Mouse (Mus musculus) intestine, embryonic 15.5 days (tissue): ENCODE measurements around the gene Rbms1. TPM values are rescaled to one million over a fixed set of nuclear protein-coding genes. Genes with fewer than 3 reads are reported as not detected.

Experiments
- ATAC-seq: fragments of 200-750 bp; cut with Nextera tagmentation; 2 replicates; pipeline ENCODE4 v1.8.0; 2017; ENCODE audit warnings: moderate TSS enrichment, moderate library complexity
- H3K27ac ChIP-seq: fragments of 300-500 bp; sonication (generic); 2 replicates; pipeline ENCODE4 v1.5.1; 2015; ENCODE audit warnings: mild to moderate bottlenecking, inconsistent platforms
- H3K27me3 ChIP-seq: fragments of 300-500 bp; sonication (generic); replicated peaks from 2 replicates; pipeline ENCODE4 v1.6.1; 2015; ENCODE audit warnings: inconsistent platforms
- H3K36me3 ChIP-seq: fragments of 300-500 bp; sonication (generic); 2 replicates; pipeline ENCODE4 v1.6.1; 2015; ENCODE audit warnings: inconsistent platforms
- H3K4me1 ChIP-seq: fragments of 300-500 bp; sonication (generic); replicated peaks from 2 replicates; pipeline ENCODE4 v1.6.1; 2015; ENCODE audit warnings: inconsistent platforms
- H3K4me2 ChIP-seq: fragments of 300-500 bp; sonication (generic); replicated peaks from 2 replicates; pipeline ENCODE4 v1.6.1; 2015; ENCODE audit warnings: mild to moderate bottlenecking, inconsistent platforms
- H3K4me3 ChIP-seq: fragments of 300-500 bp; sonication (generic); replicated peaks from 2 replicates; pipeline ENCODE4 v1.5.1; 2015; ENCODE audit warnings: inconsistent platforms
- H3K9ac ChIP-seq: fragments of 300-500 bp; sonication (generic); 2 replicates; pipeline ENCODE4 v1.6.1; 2015; ENCODE audit warnings: inconsistent platforms
- H3K9me3 ChIP-seq: fragments of 300-500 bp; sonication (generic); 2 replicates; pipeline ENCODE4 v1.6.1; 2016; ENCODE audit warnings: inconsistent platforms
- WGBS: fragments of 180-500 bp; shearing (Covaris S2); methylation state at CpG from one replicate; pipeline ENCODE4 v1.1.7; 2015; 5-methylcytosine and 5-hydroxymethylcytosine counted together
- polyA plus RNA-seq: library from polyadenylated mRNA; unstranded; fragments of >200 nt; fragmentation: Nextera tagmentation; extraction: Ambion mirVana; gene quantifications from 2 replicates; pipeline ENCODE4 v1.2.1, GENCODE M21; 2015

Rbms1 gene
- polyA plus RNA-seq, 1 experiment from 2014 or later = 83.3 TPM

DNA sequence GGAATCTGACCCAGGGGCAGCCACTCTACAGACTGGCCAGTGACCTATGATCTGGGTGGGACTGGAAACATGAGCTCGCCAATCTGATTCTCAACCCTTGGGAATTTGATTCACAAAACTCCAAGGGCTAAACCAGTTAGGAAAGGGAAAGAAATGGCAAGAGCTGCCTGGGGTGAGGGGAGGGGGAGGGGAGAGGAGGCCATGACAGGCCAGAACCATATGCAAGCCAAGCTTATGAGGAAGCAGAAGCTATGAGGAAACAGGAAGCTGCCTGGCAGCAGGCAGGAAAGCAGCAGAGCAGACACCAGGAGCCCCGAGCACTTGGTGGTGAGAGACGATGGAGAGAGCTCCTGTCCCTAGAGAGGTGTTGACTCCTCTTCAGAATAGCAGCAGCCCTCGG is 79.1 kb downstream of the Rbms1 start:
- Histone ChIP-seq H3K27ac (no peak overlapping the region), H3K9me3 (no peaks in the 10 kb centered on the region), H3K27me3 (no peaks in the 10 kb centered on the region), H3K4me1 (peaks cover 15% of the 10 kb centered on the region), H3K9ac (no peak overlapping the region), H3K36me3 (no peaks in the 10 kb centered on the region), H3K4me2 (no peak overlapping the region), H3K4me3 (no peak overlapping the region)
- no peak for ATAC-seq
- 42% methylated on average over 4 of the region's 4 CpGs for WGBS

DNA sequence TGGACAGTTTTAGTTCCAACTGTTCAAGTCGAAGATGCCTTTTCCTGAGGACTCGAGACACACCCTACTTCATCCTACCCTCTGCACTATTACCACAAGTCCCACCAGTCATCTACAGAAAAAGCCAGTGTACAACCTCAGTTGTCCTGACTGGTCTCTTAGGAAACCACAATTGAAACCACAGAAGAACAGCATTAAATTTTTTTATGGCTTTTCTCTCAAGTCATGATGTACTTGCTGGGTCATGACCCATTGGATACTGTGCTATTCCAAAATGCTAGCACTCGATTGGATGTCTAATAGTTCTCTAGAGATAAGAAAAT is 80.0 kb downstream of the Rbms1 start:
- no peak overlapping the region for H3K4me2 ChIP-seq
- H3K9ac ChIP-seq = no peak overlapping the region
- no peaks in the 10 kb centered on the region for H3K27me3 ChIP-seq
- ATAC-seq = no peak
- H3K27ac ChIP-seq = no peak overlapping the region
- no peaks in the 10 kb centered on the region for H3K36me3 ChIP-seq
- H3K4me1 ChIP-seq = peaks cover 15% of the 10 kb centered on the region
- no peak overlapping the region for H3K4me3 ChIP-seq
- H3K9me3 ChIP-seq = no peaks in the 10 kb centered on the region
- WGBS = 73% methylated on average over 3 of the region's 3 CpGs

DNA sequence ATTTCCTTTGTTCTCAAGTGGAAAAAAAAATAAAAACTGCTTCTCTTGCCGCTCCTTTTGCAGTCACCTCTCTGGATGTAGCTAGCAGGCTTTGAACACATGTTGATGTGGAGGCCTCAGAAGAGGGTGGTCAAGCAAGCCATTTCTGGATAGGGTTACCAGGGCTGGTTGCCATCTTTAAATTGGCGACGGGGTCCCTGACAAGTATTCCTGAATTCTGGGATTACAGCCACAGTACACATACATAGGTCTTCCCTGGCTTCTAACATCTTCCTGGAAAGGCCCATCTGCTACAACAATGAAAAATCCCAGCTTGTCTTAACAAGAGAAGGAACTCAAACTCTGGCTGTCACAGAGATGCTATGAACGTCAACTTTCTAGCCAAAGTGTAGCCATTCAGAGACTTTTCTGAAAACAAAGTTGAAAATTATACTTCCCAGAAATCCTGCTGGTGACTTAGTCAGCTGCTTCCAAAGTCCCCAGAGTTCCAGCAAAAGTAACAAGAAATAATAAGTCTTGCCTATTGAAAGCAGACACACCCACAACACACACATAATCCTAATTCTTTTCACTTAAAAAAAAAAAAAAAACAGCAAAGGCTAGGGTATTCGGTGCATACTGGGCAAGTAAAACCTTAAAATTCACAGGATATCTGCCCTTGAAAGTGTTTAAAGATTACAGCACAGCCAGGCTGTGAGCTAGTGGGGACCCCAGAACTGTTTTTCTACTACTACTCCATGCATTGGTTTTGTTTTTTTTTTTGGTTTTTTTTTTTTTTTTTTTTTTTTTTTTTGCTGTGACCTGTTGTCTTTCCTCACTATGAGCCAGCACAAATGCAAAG is 80.6 kb downstream of the Rbms1 start:
- Histone ChIP-seq H3K4me3 (no peak overlapping the region), H3K9me3 (no peaks in the 10 kb centered on the region), H3K27ac (no peak overlapping the region), H3K36me3 (no peaks in the 10 kb centered on the region), H3K4me2 (peak overlapping the region; percentile 93; the same call in 1 of the 2 replicates), H3K27me3 (no peaks in the 10 kb centered on the region), H3K9ac (no peak overlapping the region), H3K4me1 (peaks cover 18% of the 10 kb centered on the region)
- ATAC-seq = no peak
- WGBS = 56% methylated on average over 5 of the region's 5 CpGs

DNA sequence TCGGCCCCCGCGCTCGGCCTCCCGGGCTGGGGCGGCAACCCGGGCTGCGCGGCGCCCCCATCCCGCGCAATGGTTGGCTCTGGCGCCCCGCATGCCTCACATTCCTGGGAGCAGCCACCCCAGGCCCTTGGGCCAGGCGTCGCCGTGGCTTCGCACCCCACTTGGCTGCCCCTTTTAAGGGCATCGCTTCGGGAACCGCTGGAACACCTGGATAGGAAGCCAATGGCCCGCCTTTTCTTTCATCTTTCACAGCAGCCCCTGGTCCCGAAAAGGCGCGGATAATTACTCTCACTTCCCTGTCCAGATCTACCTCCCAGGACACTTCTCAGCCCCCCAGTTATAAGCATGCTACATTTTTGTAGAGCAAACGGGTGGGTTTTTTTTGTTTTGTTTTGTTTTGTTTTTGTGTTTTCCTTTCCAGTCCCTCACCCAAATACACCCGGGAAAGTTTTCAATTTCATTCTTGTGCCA is 81.4 kb downstream of the Rbms1 start:
- no peaks in the 10 kb centered on the region for H3K27me3 ChIP-seq
- peak overlapping the region; percentile 91 for H3K9ac ChIP-seq
- no peak for ATAC-seq
- H3K36me3 ChIP-seq = no peaks in the 10 kb centered on the region
- H3K4me2 ChIP-seq = peak overlapping the region; percentile 93
- H3K4me1 ChIP-seq = peaks cover 26% of the 10 kb centered on the region
- WGBS = 2% methylated on average over 26 of the region's 27 CpGs
- H3K9me3 ChIP-seq = no peaks in the 10 kb centered on the region
- peak overlapping the region; percentile 92 for H3K27ac ChIP-seq
- peak overlapping the region; percentile 98 for H3K4me3 ChIP-seq

DNA sequence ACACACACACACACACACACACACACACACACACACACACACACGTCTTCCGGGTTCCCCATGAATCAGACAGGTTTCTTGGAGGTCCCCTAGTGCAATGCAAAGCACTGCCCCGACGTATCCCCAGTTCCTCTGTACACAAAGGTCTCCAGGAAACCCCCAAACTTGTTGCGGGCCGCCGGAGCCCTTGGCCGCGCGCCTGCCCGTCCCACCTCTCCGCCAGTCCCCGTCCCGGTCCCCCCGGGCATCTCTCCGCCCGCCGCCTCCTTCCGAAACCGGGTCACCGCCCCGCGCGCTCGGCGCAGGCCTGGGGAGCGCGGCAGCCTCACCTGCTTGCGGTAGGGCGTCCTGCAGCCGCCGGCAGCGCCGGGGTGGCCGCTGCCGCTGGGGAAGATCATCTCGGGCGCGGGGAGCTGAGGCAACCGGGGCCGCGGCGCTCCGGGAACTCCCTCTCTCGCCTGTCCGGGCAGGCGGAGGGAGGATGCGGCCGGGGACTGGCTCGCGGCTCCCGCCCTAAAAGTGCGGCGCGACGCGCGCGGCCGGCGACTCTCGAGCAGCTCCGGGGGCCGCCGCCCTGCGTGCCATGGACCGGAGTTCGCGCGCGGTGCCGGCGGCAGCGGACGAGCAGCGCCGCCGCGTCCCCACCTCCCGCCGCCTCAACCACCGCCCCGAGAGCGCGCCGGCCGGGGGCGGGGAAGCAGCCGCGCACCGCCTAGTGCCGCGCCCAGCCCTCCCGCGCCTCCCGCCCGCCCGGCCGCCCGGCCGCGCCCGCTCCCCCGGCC is 82.0 kb downstream of the Rbms1 start:
- no peaks in the 10 kb centered on the region for H3K27me3 ChIP-seq
- WGBS = under 1% methylated on average over 74 of the region's 104 CpGs
- H3K9ac ChIP-seq = peak overlapping the region; percentile 91
- H3K9me3 ChIP-seq = no peaks in the 10 kb centered on the region
- peak overlapping the region; percentile 98 for H3K4me3 ChIP-seq
- H3K36me3 ChIP-seq = no peaks in the 10 kb centered on the region
- H3K4me2 ChIP-seq = peak overlapping the region; percentile 93
- peak; percentile 96 for ATAC-seq
- peak overlapping the region; percentile 92 for H3K27ac ChIP-seq
- peaks cover 27% of the 10 kb centered on the region for H3K4me1 ChIP-seq

DNA sequence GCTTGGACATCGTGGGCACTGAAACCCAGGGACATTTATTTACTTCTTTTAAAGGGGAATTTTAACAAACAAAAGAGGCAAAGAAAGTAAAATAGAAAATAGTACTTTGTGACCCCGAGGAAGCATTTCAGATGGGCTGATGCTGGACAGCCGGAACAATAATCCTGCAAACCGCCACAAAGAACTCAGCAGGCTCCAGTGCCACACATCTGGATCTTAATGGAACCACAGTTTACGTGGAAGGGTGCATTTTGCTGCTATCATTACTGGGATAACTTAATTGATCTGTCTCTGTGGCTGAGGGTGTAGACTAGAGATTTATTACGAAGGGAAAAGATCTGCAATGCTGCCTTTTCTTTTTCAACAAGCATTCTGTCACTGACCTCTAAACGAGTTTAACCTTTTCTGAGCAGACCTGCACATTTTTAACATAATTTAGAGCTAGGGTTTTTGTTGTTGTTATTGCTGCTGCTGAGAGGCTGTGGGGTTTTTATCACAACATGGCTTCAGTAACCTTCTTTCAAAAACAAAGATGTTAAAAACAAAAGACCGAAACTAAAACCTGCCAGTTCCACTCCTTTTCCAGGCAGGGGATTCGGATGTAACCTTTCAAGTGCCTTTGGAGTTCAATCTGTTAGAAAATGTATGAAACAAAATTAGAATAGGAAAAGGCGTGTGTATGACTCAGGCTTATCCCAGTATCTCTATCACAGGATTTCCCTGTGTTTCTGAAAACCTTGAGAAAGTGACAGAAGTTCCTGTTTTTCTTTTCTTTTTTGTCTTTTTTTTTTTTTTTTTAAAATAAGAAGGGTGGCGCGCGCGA is 82.8 kb downstream of the Rbms1 start:
- Histone ChIP-seq H3K9ac (no peak overlapping the region), H3K4me1 (peaks cover 27% of the 10 kb centered on the region)
- 15% methylated on average over 14 of the region's 14 CpGs for WGBS

DNA sequence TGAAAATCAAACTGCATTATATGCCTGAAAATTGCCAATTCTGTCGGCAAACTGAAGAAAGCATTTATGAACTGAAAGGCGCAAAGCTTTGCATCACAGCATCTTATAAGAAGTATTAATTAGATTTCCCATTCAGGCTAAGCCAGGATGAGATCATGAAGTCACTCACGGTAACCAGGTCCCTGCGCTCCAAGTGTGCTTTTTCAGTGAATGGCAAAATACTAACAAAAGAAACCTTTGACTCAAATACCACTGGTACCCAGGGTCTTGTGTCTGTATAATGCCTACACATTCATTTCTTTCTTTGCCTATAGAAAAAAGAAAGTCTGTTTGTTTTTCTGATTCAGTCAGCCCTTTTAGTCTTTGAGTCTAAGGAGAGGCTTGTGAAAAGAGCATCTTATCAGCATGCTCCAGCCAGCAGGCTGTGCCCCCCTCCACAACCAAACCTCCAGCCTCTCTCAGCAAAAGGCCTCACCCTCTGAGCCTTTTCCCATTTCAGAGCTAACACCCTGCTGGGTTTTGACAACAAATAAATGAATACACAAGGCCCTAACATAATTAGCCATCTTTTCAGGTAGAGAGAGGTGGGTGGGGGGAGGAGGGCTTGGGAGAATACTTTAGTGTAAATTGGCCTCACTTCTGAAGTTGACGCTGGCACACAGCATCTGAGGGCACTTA is 83.7 kb downstream of the Rbms1 start:
- peak overlapping the region; percentile 93; the same call in 1 of the 2 replicates for H3K4me2 ChIP-seq
- no peaks in the 10 kb centered on the region for H3K9me3 ChIP-seq
- no peak overlapping the region for H3K27ac ChIP-seq
- 79% methylated on average over 5 of the region's 5 CpGs for WGBS
- no peaks in the 10 kb centered on the region for H3K27me3 ChIP-seq
- H3K4me1 ChIP-seq = peaks cover 27% of the 10 kb centered on the region
- no peaks in the 10 kb centered on the region for H3K36me3 ChIP-seq
- H3K9ac ChIP-seq = no peak overlapping the region
- no peak overlapping the region for H3K4me3 ChIP-seq
- no peak for ATAC-seq

More for the DNA sequence above, 82.8 kb downstream of the Rbms1 start:
- peak overlapping the region; percentile 93 for H3K4me2 ChIP-seq
- peak overlapping the region; percentile 98 for H3K4me3 ChIP-seq
- no peaks in the 10 kb centered on the region for H3K36me3 ChIP-seq
- no peak for ATAC-seq
- no peaks in the 10 kb centered on the region for H3K27me3 ChIP-seq
- H3K27ac ChIP-seq = peak overlapping the region; percentile 92; the same call in 1 of the 2 replicates
- H3K9me3 ChIP-seq = no peaks in the 10 kb centered on the region

DNA sequence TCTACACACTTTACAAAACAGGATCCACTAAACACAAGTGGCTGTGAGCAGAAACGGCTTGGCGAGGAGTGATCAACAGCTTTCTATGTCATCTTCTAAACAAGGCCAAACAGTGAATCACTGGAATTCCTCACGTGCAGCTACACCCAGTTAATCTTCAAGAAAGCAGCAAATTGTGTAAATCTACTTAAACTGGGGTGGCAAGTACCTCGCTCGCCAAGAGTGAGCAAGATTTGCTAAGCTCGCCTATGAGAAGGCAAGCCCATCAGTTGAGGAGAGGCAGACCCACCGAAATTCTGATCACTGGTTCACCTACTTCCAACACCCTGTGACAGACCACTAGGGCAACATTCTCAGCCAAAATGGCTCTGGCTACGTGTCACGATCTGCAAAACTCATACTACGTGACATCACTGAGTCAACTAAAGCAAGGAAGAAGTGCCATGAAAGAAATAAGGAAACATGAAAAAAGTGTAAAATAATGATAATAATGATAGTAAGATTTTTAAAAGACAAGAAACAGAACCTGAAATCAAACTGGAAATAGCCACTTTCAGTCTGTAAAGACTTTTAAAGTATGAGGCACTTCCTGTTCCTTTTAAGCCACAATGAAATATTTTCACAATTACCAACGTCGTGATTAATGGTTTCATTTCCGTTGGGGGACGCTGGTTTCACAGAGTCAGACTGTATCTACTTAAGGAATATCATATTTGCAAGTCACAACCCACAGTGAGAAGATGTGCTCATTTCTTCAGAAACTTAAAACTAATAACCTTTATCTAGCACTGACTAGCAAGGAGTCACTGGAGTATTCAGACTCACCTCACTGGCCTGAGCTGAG is 85.2 kb downstream of the Rbms1 start:
- H3K27me3 ChIP-seq = no peaks in the 10 kb centered on the region
- H3K27ac ChIP-seq = no peak overlapping the region
- no peak for ATAC-seq
- WGBS = 49% methylated on average over 14 of the region's 14 CpGs
- no peak overlapping the region for H3K4me2 ChIP-seq
- no peak overlapping the region for H3K9ac ChIP-seq
- no peaks in the 10 kb centered on the region for H3K36me3 ChIP-seq
- no peak overlapping the region for H3K4me3 ChIP-seq
- no peaks in the 10 kb centered on the region for H3K9me3 ChIP-seq
- H3K4me1 ChIP-seq = peaks cover 22% of the 10 kb centered on the region

DNA sequence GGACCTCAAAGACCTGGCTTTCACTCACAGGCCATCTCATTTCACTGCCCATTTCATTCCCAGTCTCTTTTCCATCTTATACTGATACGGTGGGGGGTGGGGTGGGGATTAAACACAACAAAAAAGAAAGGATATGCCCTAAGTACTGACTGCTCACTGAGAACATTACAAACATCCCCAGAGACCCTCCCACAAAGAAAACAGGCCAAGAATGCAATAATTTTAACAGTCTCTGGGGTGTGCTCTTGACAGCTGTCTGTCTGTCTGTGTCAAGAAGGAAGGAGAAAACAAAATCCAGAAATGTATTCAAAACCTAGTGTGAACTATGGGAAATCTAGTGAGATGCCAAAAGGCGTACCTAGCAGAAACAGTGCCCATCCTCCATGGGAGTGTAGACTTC is 86.1 kb downstream of the Rbms1 start:
- Histone ChIP-seq H3K9ac (no peak overlapping the region), H3K27me3 (no peaks in the 10 kb centered on the region), H3K4me2 (no peak overlapping the region), H3K27ac (no peak overlapping the region), H3K9me3 (no peaks in the 10 kb centered on the region), H3K4me3 (no peak overlapping the region), H3K4me1 (peaks cover 26% of the 10 kb centered on the region), H3K36me3 (no peaks in the 10 kb centered on the region)
- ATAC-seq = no peak
- WGBS = 62% methylated on average over 2 of the region's 2 CpGs

DNA sequence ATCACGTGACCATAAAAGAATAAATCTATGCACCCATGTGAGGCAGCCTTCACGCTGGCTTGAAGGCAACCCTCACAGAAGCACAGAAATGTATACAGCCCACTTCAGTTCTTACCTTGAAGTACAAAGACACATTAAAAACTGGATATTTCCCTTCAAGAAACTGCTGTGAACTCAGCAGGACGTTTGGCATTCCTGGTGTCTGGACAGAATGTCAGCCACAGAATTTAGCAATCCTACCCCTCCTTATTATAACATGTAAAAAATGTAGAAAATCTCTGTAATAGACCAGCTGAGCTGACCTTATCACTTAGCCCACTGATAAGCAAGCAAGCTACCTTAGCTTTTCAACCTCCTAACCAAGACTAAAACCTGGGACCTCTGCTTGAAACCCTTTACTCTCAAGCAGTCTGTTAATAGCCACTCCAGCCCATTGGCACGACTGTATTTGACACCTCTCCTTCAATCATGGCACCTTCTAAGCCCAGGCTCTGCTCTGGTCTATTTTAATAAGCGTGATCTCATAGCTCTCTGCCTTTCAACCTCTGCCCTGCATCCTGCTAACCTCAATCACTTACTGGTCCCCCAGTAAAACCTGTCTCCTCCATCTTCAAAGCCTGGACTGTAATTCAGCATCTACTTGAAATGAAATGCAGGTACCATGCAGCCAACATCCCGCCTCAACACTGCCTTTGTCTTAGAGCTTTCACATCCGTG is 90.7 kb downstream of the Rbms1 start:
- H3K4me1 ChIP-seq = peaks cover 31% of the 10 kb centered on the region

More for the DNA sequence above, 90.7 kb downstream of the Rbms1 start:
- Histone ChIP-seq H3K9me3 (no peaks in the 10 kb centered on the region), H3K27me3 (no peaks in the 10 kb centered on the region), H3K36me3 (no peaks in the 10 kb centered on the region), H3K27ac (no peak overlapping the region), H3K4me2 (no peak overlapping the region), H3K9ac (no peak overlapping the region), H3K4me3 (no peak overlapping the region)
- ATAC-seq = no peak
- WGBS = 66% methylated on average over 7 of the region's 7 CpGs
